ENCODE assay signal across 26 mouse cellular contexts in genomic region chr14:49790542-49790941, GRCm38 (mm10). TPM values are rescaled to one million over a fixed set of nuclear protein-coding genes. Genes with fewer than 3 reads are reported as not detected.
A peak's percentile ranks its signal among the peaks of the same experiment; 100 is the strongest.
DNase-seq lines count a peak whose midpoint lies in the region; ATAC-seq lines count a peak whose summit lies in the region.
"Had no signal": no experiment of that assay in that cellular context is flagged by ENCODE, and none has a peak within 500 bp of the region (broad histone marks: within the 10 kb centered on the region; RNA-seq: fewer than 3 reads in every experiment).

No protein-coding gene starts in this region.

- H3K4me1 ChIP-seq in heart, embryonic 12.5 days (replicated peaks) = 0 out of 2 replicates have a peak, but pooled peaks cover 3% of the 10 kb centered on the region
- peaks cover 8% of the 10 kb centered on the region for H3K4me1 ChIP-seq in heart, embryonic 16.5 days (ENCODE audit: control insufficient read depth, insufficient read depth, low read length)
- no peaks in the 10 kb centered on the region for H3K4me1 ChIP-seq in forebrain, embryonic 13.5 days
- H3K4me1 ChIP-seq: embryonic facial prominence, embryonic 13.5 days; forebrain, embryonic 12.5 days; hindbrain, embryonic 12.5 days had no signal

- no peak overlapping the region for H3K9ac ChIP-seq in heart, embryonic 12.5 days
- no peak overlapping the region for H3K9ac ChIP-seq in heart, embryonic 16.5 days (ENCODE audit: low read length)
- H3K9ac ChIP-seq in forebrain, embryonic 13.5 days = no peak overlapping the region
- H3K9ac ChIP-seq: embryonic facial prominence, embryonic 13.5 days; forebrain, embryonic 12.5 days; forebrain, postnatal 0 days; hindbrain, embryonic 12.5 days had no signal

- peak overlapping the region; percentile 68 for H3K27ac ChIP-seq in heart, embryonic 12.5 days (ENCODE audit: poor library complexity, severe bottlenecking)
- H3K27ac ChIP-seq in heart, embryonic 16.5 days (ENCODE audit: low read length) = peak overlapping the region; percentile 67
- H3K27ac ChIP-seq in forebrain, embryonic 13.5 days = no peak overlapping the region
- H3K27ac ChIP-seq: embryonic facial prominence, embryonic 13.5 days; forebrain, embryonic 12.5 days; hindbrain, embryonic 12.5 days; kidney, postnatal 0 days had no signal

- H3K4me3 ChIP-seq in heart, embryonic 12.5 days = no peak overlapping the region
- H3K4me3 ChIP-seq in heart, embryonic 16.5 days (ENCODE audit: low read length) = no peak overlapping the region
- no peak overlapping the region for H3K4me3 ChIP-seq in forebrain, embryonic 13.5 days
- H3K4me3 ChIP-seq: embryonic facial prominence, embryonic 13.5 days; forebrain, embryonic 12.5 days; hindbrain, embryonic 12.5 days had no signal

- WGBS in heart, embryonic 12.5 days = 38% methylated on average over 4 of the region's 4 CpGs
- 38% methylated on average over 4 of the region's 4 CpGs for WGBS in heart, embryonic 16.5 days
- WGBS in forebrain, embryonic 13.5 days = 65% methylated on average over 4 of the region's 4 CpGs

- no peaks in the 10 kb centered on the region for H3K9me3 ChIP-seq in heart, embryonic 12.5 days (replicated peaks)
- H3K9me3 ChIP-seq in heart, embryonic 16.5 days (replicated peaks; ENCODE audit: control insufficient read depth, low read length) = no peaks in the 10 kb centered on the region
- no peaks in the 10 kb centered on the region for H3K9me3 ChIP-seq in forebrain, embryonic 13.5 days (replicated peaks)
- H3K9me3 ChIP-seq: embryonic facial prominence, embryonic 13.5 days; forebrain, embryonic 12.5 days; hindbrain, embryonic 12.5 days had no signal

- intact Hi-C loops in heart, postnatal 14 days (cut with DNase I) = no loop called here

- peak; percentile 13 to 26 for DNase-seq in heart, adult 18-20 months
- DNase-seq in heart, postnatal 14 days = no peak
- peak; percentile 43 for DNase-seq in brain, adult 2 months (ENCODE audit: low read depth, low spot score)
- no peak for DNase-seq in cerebellum, postnatal 14 days
- no peak for DNase-seq in layer of hippocampus, adult 9-10 months (ENCODE audit: low spot score)
- DNase-seq: adrenal gland, adult 2 months; adrenal gland, postnatal 36 days; cerebellum, adult 11 months; cerebellum, adult 9-10 months; cerebellum, postnatal 36 days; forebrain, postnatal 0 days; gastrocnemius, postnatal 36 days; kidney, adult 8-10 months had no signal

- no peak for ATAC-seq in heart, embryonic 12.5 days (ENCODE audit: insufficient number of reproducible peaks, low FRiP score)
- ATAC-seq in heart, embryonic 16.5 days (replicated peaks; ENCODE audit: extremely low read depth, insufficient read depth, low FRiP score) = peak; percentile 73
- no peak for ATAC-seq in forebrain, embryonic 13.5 days
- ATAC-seq: activated CD4-positive, CD25-positive, alpha-beta regulatory T cell, adult 4 months; forebrain, postnatal 0 days; hindbrain, embryonic 16.5 days; inflammation-experienced regulatory T-cells, adult 6 months; intestine, postnatal 0 days; Patski had no signal

- peak overlapping the region; percentile 19; the same call in 1 of the 2 replicates for H3K4me2 ChIP-seq in heart, embryonic 12.5 days
- peak overlapping the region; percentile 40 for H3K4me2 ChIP-seq in heart, embryonic 16.5 days (ENCODE audit: low read depth, low read length)
- H3K4me2 ChIP-seq in forebrain, embryonic 13.5 days = no peak overlapping the region
- H3K4me2 ChIP-seq: embryonic facial prominence, embryonic 13.5 days; forebrain, embryonic 12.5 days; hindbrain, embryonic 12.5 days had no signal

- H3K27me3 ChIP-seq in heart, embryonic 12.5 days (replicated peaks) = no peaks in the 10 kb centered on the region
- no peaks in the 10 kb centered on the region for H3K27me3 ChIP-seq in heart, embryonic 16.5 days (ENCODE audit: control insufficient read depth, insufficient read depth, low read length)
- H3K27me3 ChIP-seq in forebrain, embryonic 13.5 days = 0 out of 2 replicates have a peak, but pooled peaks cover 4% of the 10 kb centered on the region
- H3K27me3 ChIP-seq: hindbrain, embryonic 12.5 days had no signal

- no peaks in the 10 kb centered on the region for H3K36me3 ChIP-seq in heart, embryonic 12.5 days
- no peaks in the 10 kb centered on the region for H3K36me3 ChIP-seq in heart, embryonic 16.5 days (ENCODE audit: control insufficient read depth, insufficient read depth)
- H3K36me3 ChIP-seq in forebrain, embryonic 13.5 days (ENCODE audit: poor library complexity, severe bottlenecking) = no peaks in the 10 kb centered on the region
- H3K36me3 ChIP-seq: embryonic facial prominence, embryonic 13.5 days; forebrain, embryonic 12.5 days; hindbrain, embryonic 12.5 days had no signal

RNA-seq across cellular contexts. Expression of gene Armh4, which starts 7.4 kb away (rescaled TPM):
- total RNA-seq in heart, adult 18-20 months (2021) = 10 to 100 TPM in 1 of 2 experiments, 1 to 10 TPM in 1; 6.9 to 10.2 TPM
- total RNA-seq in heart, postnatal 14 days (2021) = 1 to 10 TPM; 4.1 to 5.4 TPM
- polyA plus RNA-seq in heart, embryonic 12.5 days (2016; fragmentation: Nextera tagmentation; extraction: Ambion mirVana) = 87.8 and 93.9 TPM in 2 replicates
- 39.1 and 40.8 TPM in 2 replicates for polyA plus RNA-seq in heart, embryonic 16.5 days (2015; fragmentation: Nextera tagmentation; extraction: Ambion mirVana)
- 12.2 and 14.7 TPM in 2 replicates for polyA plus RNA-seq in forebrain, embryonic 13.5 days (2015; fragmentation: Nextera tagmentation; extraction: Ambion mirVana)
- total RNA-seq: CH12.LX had no signal
- polyA plus RNA-seq: activated CD4-positive, CD25-positive, alpha-beta regulatory T cell, adult 4 months; inflammation-experienced regulatory T-cells, adult 6 months; Patski had no signal

Comparison
In these comparisons a context has a peak if more than half of its experiments do, and no peak if none do; other contexts are left out.
1. DNase-seq: peak in heart, adult 18-20 months (2 of 2) and brain, adult 2 months (single experiment); none in heart, postnatal 14 days (0 of 2), cerebellum, postnatal 14 days (0 of 2) and layer of hippocampus, adult 9-10 months (single experiment).